Mouse (Mus musculus) small intestine, adult 2 months (tissue): ENCODE data around the gene Ush1c.

Source experiments
- CTCF ChIP-seq: fragments of 200-500 bp; IDR thresholded peaks from 2 replicates; pipeline ENCODE4 v1.5.1; 2012; ENCODE audit warnings: low read depth, mild to moderate bottlenecking, control low read depth, inconsistent platforms, low read length, moderate library complexity, mixed read lengths; ENCODE audit not compliant: insufficient replicate concordance, insufficient read length; ENCODE audit errors: extremely low read depth
- POLR2A ChIP-seq: fragments of 200-500 bp; IDR thresholded peaks from 2 replicates; pipeline ENCODE4 v1.6.1; 2012; ENCODE audit warnings: low read depth, mild to moderate bottlenecking, control low read depth, inconsistent platforms, low read length, moderate library complexity

- TF ChIP-seq POLR2A: no peak
- TF ChIP-seq CTCF: no peak
Measured at GRCm38 (mm10) chr7:46240091-46240490, 1.8 kb upstream of the Ush1c start.
